Mouse (Mus musculus) bone marrow macrophage, adult 2 months (primary cell): ENCODE results near the gene Blvra.

Source experiments
- CTCF ChIP-seq: IDR thresholded peaks from 2 replicates; pipeline ENCODE4 v1.5.1; 2012; ENCODE audit warnings: low read depth, mild to moderate bottlenecking, low read length, moderate library complexity
- POLR2A ChIP-seq: IDR thresholded peaks from 2 replicates; pipeline ENCODE4 v1.6.1; 2012; ENCODE audit warnings: mild to moderate bottlenecking, low read depth, low read length, borderline replicate concordance

DNA sequence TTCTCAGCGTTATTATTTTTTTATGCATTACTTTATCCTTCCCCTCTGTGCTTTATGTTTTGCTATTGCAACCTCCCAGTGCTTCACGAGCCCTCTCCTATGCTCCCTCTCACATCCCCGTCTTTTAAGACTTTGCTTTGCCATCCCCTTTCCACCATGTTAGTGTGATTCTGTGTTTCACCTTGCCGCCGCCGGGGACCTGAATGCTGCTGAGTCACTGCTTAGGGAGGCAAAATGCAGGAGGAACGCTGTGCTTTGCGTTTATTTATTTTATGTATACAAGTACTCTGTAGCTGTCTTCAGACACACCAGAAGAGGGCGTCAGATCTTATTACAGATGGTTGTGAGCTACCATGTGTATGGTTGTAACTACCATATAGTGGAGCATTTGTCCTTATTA is 7.1 kb downstream of the Blvra start:
- TF ChIP-seq CTCF (no peak), POLR2A (no peak)
